In genomic region chr11:98016177-98016576, GRCm38 (mm10) we compare ENCODE assay signal across 36 mouse cellular contexts. TPM values are rescaled to one million over a fixed set of nuclear protein-coding genes. Genes with fewer than 3 reads are reported as not detected.
"Had no signal": no experiment of that assay in that cellular context is flagged by ENCODE, and none has a peak within 500 bp of the region (broad histone marks: within the 10 kb centered on the region; RNA-seq: fewer than 3 reads in every experiment).

No protein-coding gene starts in this region.

- H3K27me3 ChIP-seq: hindbrain, embryonic 12.5 days; hindbrain, embryonic 13.5 days; hindbrain, embryonic 15.5 days; intestine, embryonic 15.5 days; kidney, embryonic 15.5 days had no signal

- H3K4me3 ChIP-seq: heart, embryonic 10.5 days; heart, embryonic 12.5 days; heart, embryonic 13.5 days; heart, embryonic 15.5 days; hindbrain, embryonic 10.5 days; hindbrain, embryonic 12.5 days; hindbrain, embryonic 13.5 days; hindbrain, embryonic 15.5 days; intestine, embryonic 15.5 days; kidney, embryonic 15.5 days; layer of hippocampus, adult 2 months had no signal

- ATAC-seq: hindbrain, embryonic 16.5 days; hindbrain, postnatal 0 days; inflammation-experienced regulatory T-cells, adult 6 months; intestine, embryonic 15.5 days; intestine, embryonic 16.5 days; intestine, postnatal 0 days had no signal

- H3K4me2 ChIP-seq: heart, embryonic 11.5 days; heart, embryonic 12.5 days; heart, embryonic 13.5 days; heart, embryonic 15.5 days; hindbrain, embryonic 12.5 days; hindbrain, embryonic 13.5 days; hindbrain, embryonic 14.5 days; hindbrain, embryonic 15.5 days; intestine, embryonic 15.5 days; kidney, embryonic 15.5 days had no signal

- H3K36me3 ChIP-seq: heart, embryonic 15.5 days had no signal

- H3K9ac ChIP-seq: heart, embryonic 12.5 days; heart, embryonic 13.5 days; heart, embryonic 15.5 days; hindbrain, embryonic 12.5 days; hindbrain, embryonic 13.5 days; hindbrain, embryonic 14.5 days; hindbrain, embryonic 15.5 days; intestine, embryonic 15.5 days; kidney, embryonic 15.5 days had no signal

- DNase-seq: heart, postnatal 10 days; heart, postnatal 14 days; heart, postnatal 36 days; heart, postnatal 4 days; kidney, adult 11 months; kidney, adult 18-20 months; kidney, adult 2 months; kidney, adult 8-10 months; kidney, adult 9 months; kidney, postnatal 10 days; kidney, postnatal 14 days; kidney, postnatal 25 days; kidney, postnatal 36 days; kidney, postnatal 4 days; layer of hippocampus, adult 9-11 months; layer of hippocampus, postnatal 36 days had no signal

- H3K9me3 ChIP-seq: heart, embryonic 10.5 days; heart, embryonic 12.5 days; heart, embryonic 13.5 days; heart, embryonic 15.5 days; hindbrain, embryonic 10.5 days; hindbrain, embryonic 12.5 days; hindbrain, embryonic 13.5 days; hindbrain, embryonic 15.5 days; intestine, embryonic 15.5 days; kidney, embryonic 15.5 days had no signal

- H3K27ac ChIP-seq: heart, embryonic 10.5 days; heart, embryonic 13.5 days; heart, embryonic 15.5 days; hindbrain, embryonic 10.5 days; hindbrain, embryonic 12.5 days; hindbrain, embryonic 13.5 days; hindbrain, embryonic 14.5 days; hindbrain, embryonic 15.5 days; hindbrain, postnatal 0 days; intestine, embryonic 15.5 days; kidney, postnatal 0 days; layer of hippocampus, adult 2 months had no signal

RNA-seq across cellular contexts. Expression of gene Plxdc1, which starts 29.9 kb away (rescaled TPM):
- polyA plus RNA-seq: heart, embryonic 10.5 days; heart, embryonic 11.5 days had no signal

RNA-seq across cellular contexts. Expression of gene Stac2, which starts 37.1 kb away (rescaled TPM):
- total RNA-seq: hematopoietic stem cell, adult 5-6 weeks had no signal
